In genomic region chr3:133544551-133545303, GRCm38 (mm10) we compare ENCODE assay signal across 8 mouse cellular contexts. TPM values are rescaled to one million over a fixed set of nuclear protein-coding genes. Genes with fewer than 3 reads are reported as not detected.
DNase-seq lines count a peak whose midpoint lies in the region; ATAC-seq and TF ChIP-seq lines count a peak whose summit lies in the region.

Tet2 (minus strand) TSS chr3:133545139.

- no peak for TF ChIP-seq POLR2A in cortical plate, adult 2 months (IDR thresholded peaks at IDR 0.05; ENCODE audit: extremely low read depth, insufficient read depth, low read length)

- POLR2A ChIA-PET in Patski (lab: Charles Lee), result no interaction called here

- in situ Hi-C loops in Patski (cut with MboI; ENCODE audit: low pct_unique_long_range_greater_than_20kb), result loop anchor here (5.0 kb wide), 1 partner anchor 217 kb away; no protein-coding TSS in a partner anchor

- peak within 1 kb of the TSS; percentile 77 for H3K4me3 ChIP-seq in cortical plate, adult 2 months (ENCODE audit: insufficient read depth, low read length)
- H3K4me3 ChIP-seq in megakaryocyte, embryonic 14.5 days (replicated peaks), result peak within 1 kb of the TSS; percentile 98

- H3K27me3 ChIP-seq in Patski, result no peaks in the 10 kb centered on the region
- H3K27me3 ChIP-seq in megakaryocyte, embryonic 14.5 days (replicated peaks), result no peaks in the 10 kb centered on the region

- CTCF ChIA-PET in Patski (lab: Charles Lee), result no interaction called here

- peak within 1 kb of the TSS; percentile 96 for H3K27ac ChIP-seq in cortical plate, adult 2 months (ENCODE audit: insufficient read depth, low read length)

- TF ChIP-seq CTCF in Patski (IDR thresholded peaks at IDR 0.05), result no peak
- no peak for TF ChIP-seq CTCF in cortical plate, adult 2 months (IDR thresholded peaks at IDR 0.05; ENCODE audit: extremely low read depth, insufficient read depth, low read length)

- DNase-seq in Patski (ENCODE audit: low read depth, low spot score), result no peak
- DNase-seq in gastrocnemius, postnatal 10 days, result peak; percentile 73
- DNase-seq in induced T-regulatory cell, adult 2 months (ENCODE audit: low read depth), result peak; percentile 74
- peak; percentile 26 to 86 for DNase-seq in left cerebral cortex, postnatal 10 days (ENCODE audit: extremely low spot score in 1 of 2, low spot score in 2 of 2)
- DNase-seq in right cerebral cortex, postnatal 10 days (ENCODE audit: low spot score in 2 of 2), result peak; percentile 74 to 78
- DNase-seq in urinary bladder, postnatal 4 days (ENCODE audit: low spot score in 2 of 2), result peak; percentile 61 to 68

- H3K9me3 ChIP-seq in megakaryocyte, embryonic 14.5 days, result no peaks in the 10 kb centered on the region

- peaks cover 5% of the 10 kb centered on the region for H3K4me1 ChIP-seq in cortical plate, adult 2 months (ENCODE audit: control insufficient read depth, insufficient read depth, low read length)
- peaks cover 42% of the 10 kb centered on the region for H3K4me1 ChIP-seq in megakaryocyte, embryonic 14.5 days

- peak; percentile 53 for ATAC-seq in Patski

- intact Hi-C loops in left cerebral cortex, postnatal 10 days (cut with DNase I), result loop anchor here (10.0 kb wide), 2 partner anchors 210 to 700 kb away; no protein-coding TSS in a partner anchor

- peaks cover 4% of the 10 kb centered on the region for H3K36me3 ChIP-seq in megakaryocyte, embryonic 14.5 days (replicated peaks; ENCODE audit: low read length)

RNA-seq across cellular contexts. Expression of gene Tet2, which starts in this region (rescaled TPM):
- polyA plus RNA-seq in Patski (2021), result 15.7 TPM
- 25.6 and 27.9 TPM in 2 replicates for polyA plus RNA-seq in cortical plate, adult 2 months (2012; rRNA removed)
- total RNA-seq in gastrocnemius, postnatal 10 days (2021), result 10 to 100 TPM; 44.6 to 67.4 TPM
- 10 to 100 TPM; 53.5 to 55.1 TPM for total RNA-seq in left cerebral cortex, postnatal 10 days (2021)
- 1.8 TPM in 1 of 2 replicates, not detected in the other for polyA plus RNA-seq in megakaryocyte, embryonic 14.5 days (2012; ENCODE audit: insufficient read depth, low replicate concordance)
